Mouse (Mus musculus) ES-E14 (cell line): ENCODE results near the gene Ppp2r5a.

Experiments
- CHD2 ChIP-seq: IDR thresholded peaks from 2 replicates; pipeline ENCODE4 v1.6.1; 2014; ENCODE audit warnings: mild to moderate bottlenecking, low read depth, low read length, inconsistent platforms
- ZC3H11A ChIP-seq: IDR thresholded peaks from 2 replicates; pipeline ENCODE4 v1.6.1; 2012; ENCODE audit warnings: low read depth, mild to moderate bottlenecking, inconsistent platforms, low read length, borderline replicate concordance

GRCm38 (mm10) chr1:191419421-191419820 is 16.3 kb upstream of the Ppp2r5a start:
- TF ChIP-seq CHD2 (no peak), ZC3H11A (no peak)
